Mouse (Mus musculus): ENCODE results near the gene Rpp25l. TPM values are rescaled to one million over a fixed set of nuclear protein-coding genes. Genes with fewer than 3 reads are reported as not detected.

Gene Rpp25l
- polyA plus RNA-seq, 1 experiment from 2014 or later: 71.2 TPM

DNA sequence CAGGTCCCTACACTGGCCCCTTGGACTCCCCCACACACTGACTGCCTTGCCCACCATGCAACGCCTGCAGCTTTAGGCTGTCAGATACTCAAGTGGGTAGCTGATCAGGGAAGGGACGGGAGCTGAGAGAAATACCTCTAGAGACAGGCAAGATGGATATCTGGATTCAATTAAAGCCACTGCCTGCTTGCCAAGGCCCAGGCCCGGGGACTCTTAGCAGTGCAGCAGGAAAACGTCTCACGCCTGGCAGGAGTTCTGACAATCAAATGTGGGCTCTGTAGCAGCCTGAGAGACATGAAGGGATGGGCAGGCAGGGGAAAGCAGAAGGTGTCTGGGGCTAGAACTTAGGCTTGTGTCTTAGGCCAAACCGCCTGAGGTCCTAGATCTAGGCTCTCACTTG, 3.5 kb upstream of the Rpp25l start:
- H3K4me1 ChIP-seq (replicated peaks; ENCODE audit: control insufficient read depth, insufficient read depth, low read length): peaks cover 11% of the 10 kb centered on the region
- no peaks in the 10 kb centered on the region for H3K9me3 ChIP-seq (ENCODE audit: control insufficient read depth, low read length)
- no peak overlapping the region for H3K4me3 ChIP-seq (ENCODE audit: low read depth, low read length)
- no peaks in the 10 kb centered on the region for H3K36me3 ChIP-seq (ENCODE audit: control insufficient read depth, insufficient read depth, low read length)
- no peak for ATAC-seq (replicated peaks; ENCODE audit: low FRiP score)
- DNase-seq (ENCODE audit: low spot score): no peak
- no peaks in the 10 kb centered on the region for H3K27me3 ChIP-seq (replicated peaks; ENCODE audit: control insufficient read depth, insufficient read depth, low read length)
- WGBS: 64% methylated on average over 6 of the region's 6 CpGs
- no peak overlapping the region for H3K27ac ChIP-seq (ENCODE audit: low read depth, low read length)
- no peak overlapping the region for H3K9ac ChIP-seq (ENCODE audit: low read depth, low read length)
- H3K4me2 ChIP-seq: no peak overlapping the region

DNA sequence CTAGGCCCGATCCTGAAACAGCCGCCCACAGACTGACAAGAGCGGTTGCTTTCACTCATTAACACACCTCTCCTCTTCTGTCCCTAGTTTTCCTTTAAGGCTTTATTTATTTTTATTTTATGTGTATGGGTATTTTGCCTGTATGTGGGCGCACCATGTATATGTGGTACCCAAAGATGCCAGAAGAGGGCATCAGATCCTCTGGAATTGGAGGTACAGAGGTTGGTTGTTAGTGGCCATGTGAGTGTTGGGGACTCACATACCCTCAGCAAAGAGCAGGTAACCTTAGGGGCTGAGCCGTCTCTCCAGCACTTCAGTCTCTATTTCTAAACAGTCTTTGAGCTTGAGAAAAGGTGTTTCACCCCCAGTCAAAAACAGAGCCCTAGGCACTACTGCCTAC, 2.3 kb upstream of the Rpp25l start:
- DNase-seq (ENCODE audit: low spot score): no peak
- no peaks in the 10 kb centered on the region for H3K36me3 ChIP-seq (ENCODE audit: control insufficient read depth, insufficient read depth, low read length)
- H3K4me2 ChIP-seq: no peak overlapping the region
- ATAC-seq (replicated peaks; ENCODE audit: low FRiP score): no peak
- no peak overlapping the region for H3K4me3 ChIP-seq (ENCODE audit: low read depth, low read length)
- no peak overlapping the region for H3K27ac ChIP-seq (ENCODE audit: low read depth, low read length)
- H3K4me1 ChIP-seq (replicated peaks; ENCODE audit: control insufficient read depth, insufficient read depth, low read length): peaks cover 10% of the 10 kb centered on the region
- 89% methylated on average over 5 of the region's 5 CpGs for WGBS
- H3K27me3 ChIP-seq (replicated peaks; ENCODE audit: control insufficient read depth, insufficient read depth, low read length): no peaks in the 10 kb centered on the region
- H3K9me3 ChIP-seq (ENCODE audit: control insufficient read depth, low read length): no peaks in the 10 kb centered on the region
- H3K9ac ChIP-seq (ENCODE audit: low read depth, low read length): no peak overlapping the region

DNA sequence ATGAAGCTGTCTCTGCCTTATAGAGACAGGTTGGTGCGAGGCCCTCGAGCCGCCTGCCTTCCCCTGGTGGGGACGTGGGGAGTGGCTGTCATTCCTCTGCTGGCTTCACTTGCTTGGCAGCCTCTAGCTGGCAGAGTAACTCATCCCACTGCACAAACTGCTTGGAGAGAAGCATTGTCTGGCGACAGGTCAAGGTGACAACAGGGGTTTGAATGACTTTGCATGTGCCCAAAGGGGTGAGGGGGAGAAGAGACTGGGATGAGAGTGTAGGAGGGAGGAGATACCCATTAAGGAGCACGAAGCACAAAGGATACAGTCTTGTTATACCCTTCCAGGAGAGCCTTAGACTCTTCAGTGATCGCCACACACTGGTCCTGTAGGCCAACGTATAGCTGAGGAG, 1.7 kb upstream of the Rpp25l start:
- 80% methylated on average over 8 of the region's 8 CpGs for WGBS

DNA sequence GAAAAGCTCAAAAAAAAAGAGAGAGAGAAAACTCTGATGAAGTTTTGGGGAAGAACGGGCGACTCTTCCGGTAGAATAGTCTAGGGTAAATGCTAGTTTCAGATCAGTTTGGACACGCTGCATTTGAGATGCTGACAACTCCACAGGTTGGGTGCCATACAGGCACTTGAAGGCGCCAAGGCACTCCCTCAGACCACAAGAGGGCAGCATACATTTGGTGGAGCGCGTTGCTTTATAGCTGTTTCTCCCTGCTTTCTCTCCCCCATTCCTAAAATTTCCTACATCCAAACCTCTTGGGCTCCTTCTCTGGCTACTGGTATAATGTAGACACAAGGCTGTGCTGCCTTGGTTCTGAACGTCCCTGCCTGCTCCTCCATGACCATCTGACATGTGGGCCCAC, 942 bp upstream of the Rpp25l start:
- Histone ChIP-seq H3K27me3 (replicated peaks; ENCODE audit: control insufficient read depth, insufficient read depth, low read length) (no peaks in the 10 kb centered on the region), H3K36me3 (ENCODE audit: control insufficient read depth, insufficient read depth, low read length) (no peaks in the 10 kb centered on the region), H3K27ac (ENCODE audit: low read depth, low read length) (no peak overlapping the region), H3K4me1 (replicated peaks; ENCODE audit: control insufficient read depth, insufficient read depth, low read length) (peaks cover 10% of the 10 kb centered on the region), H3K9me3 (ENCODE audit: control insufficient read depth, low read length) (no peaks in the 10 kb centered on the region), H3K4me2 (peak overlapping the region; percentile 72), H3K4me3 (ENCODE audit: low read depth, low read length) (peak overlapping the region; percentile 58; the same call in 1 of the 2 replicates), H3K9ac (ENCODE audit: low read depth, low read length) (no peak overlapping the region)
- WGBS: 14% methylated on average over 8 of the region's 8 CpGs
- no peak for DNase-seq (ENCODE audit: low spot score)
- no peak for ATAC-seq (replicated peaks; ENCODE audit: low FRiP score)

More for the DNA sequence above, 1.7 kb upstream of the Rpp25l start:
- H3K4me3 ChIP-seq (ENCODE audit: low read depth, low read length): no peak overlapping the region
- H3K9me3 ChIP-seq (ENCODE audit: control insufficient read depth, low read length): no peaks in the 10 kb centered on the region
- H3K27ac ChIP-seq (ENCODE audit: low read depth, low read length): no peak overlapping the region
- H3K4me2 ChIP-seq: no peak overlapping the region
- H3K4me1 ChIP-seq (replicated peaks; ENCODE audit: control insufficient read depth, insufficient read depth, low read length): peaks cover 10% of the 10 kb centered on the region
- no peak overlapping the region for H3K9ac ChIP-seq (ENCODE audit: low read depth, low read length)
- no peaks in the 10 kb centered on the region for H3K27me3 ChIP-seq (replicated peaks; ENCODE audit: control insufficient read depth, insufficient read depth, low read length)
- ATAC-seq (replicated peaks; ENCODE audit: low FRiP score): no peak
- no peak for DNase-seq (ENCODE audit: low spot score)
- H3K36me3 ChIP-seq (ENCODE audit: control insufficient read depth, insufficient read depth, low read length): no peaks in the 10 kb centered on the region

DNA sequence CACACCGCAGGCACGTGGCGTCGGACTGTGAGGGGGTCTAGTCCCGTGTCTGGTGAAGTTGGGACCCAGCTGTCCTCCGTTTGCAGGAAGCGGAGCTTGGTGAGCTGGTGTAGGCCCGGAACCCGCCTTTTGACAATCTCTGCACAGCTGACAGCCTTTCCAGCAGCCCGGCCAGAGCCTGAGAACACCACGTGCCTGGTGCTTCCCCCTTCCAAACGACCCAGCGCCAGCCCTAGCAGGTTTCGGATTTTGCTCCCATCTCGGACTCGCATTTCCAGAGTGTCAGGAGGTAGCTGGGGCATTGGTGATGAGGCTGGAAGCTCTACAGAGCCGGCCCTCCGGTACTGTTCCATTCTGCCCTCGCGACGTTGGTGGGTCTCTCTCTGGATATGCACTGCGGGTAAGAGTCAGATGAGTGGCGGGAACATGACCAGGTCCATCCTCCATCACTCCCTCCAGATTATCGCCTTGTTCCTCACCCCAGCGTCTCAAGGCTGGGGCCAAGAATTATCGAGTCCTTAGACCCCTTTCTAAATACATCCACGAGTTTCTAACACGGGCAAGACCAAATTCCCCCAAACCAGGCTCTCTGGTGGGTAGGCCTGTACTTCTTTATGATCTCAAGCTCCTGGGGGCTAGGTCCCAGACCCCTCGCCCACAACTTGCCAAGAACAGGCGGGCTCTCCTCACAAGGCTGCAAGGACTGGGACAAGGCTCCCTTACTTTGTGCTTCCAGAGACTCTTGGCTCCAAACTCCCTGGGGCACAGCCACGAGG, 725 bp downstream of the Rpp25l start:
- peaks cover 10% of the 10 kb centered on the region for H3K4me1 ChIP-seq (replicated peaks; ENCODE audit: control insufficient read depth, insufficient read depth, low read length)
- H3K4me2 ChIP-seq: peak overlapping the region; percentile 72
- ATAC-seq (replicated peaks; ENCODE audit: low FRiP score) (peak; percentile 11; the same call in 1 of the 2 replicates), DNase-seq (ENCODE audit: low spot score) (no peak)
- no peak overlapping the region; the same call in 1 of the 2 replicates for H3K27ac ChIP-seq (ENCODE audit: low read depth, low read length)
- peak overlapping the region; percentile 58 for H3K4me3 ChIP-seq (ENCODE audit: low read depth, low read length)
- no peaks in the 10 kb centered on the region; the same call in 1 of the 2 replicates for H3K27me3 ChIP-seq (replicated peaks; ENCODE audit: control insufficient read depth, insufficient read depth, low read length)
- H3K36me3 ChIP-seq (ENCODE audit: control insufficient read depth, insufficient read depth, low read length): no peaks in the 10 kb centered on the region
- H3K9ac ChIP-seq (ENCODE audit: low read depth, low read length): peak overlapping the region; percentile 81
- 43% methylated on average over 31 of the region's 31 CpGs for WGBS
- no peaks in the 10 kb centered on the region for H3K9me3 ChIP-seq (ENCODE audit: control insufficient read depth, low read length)

DNA sequence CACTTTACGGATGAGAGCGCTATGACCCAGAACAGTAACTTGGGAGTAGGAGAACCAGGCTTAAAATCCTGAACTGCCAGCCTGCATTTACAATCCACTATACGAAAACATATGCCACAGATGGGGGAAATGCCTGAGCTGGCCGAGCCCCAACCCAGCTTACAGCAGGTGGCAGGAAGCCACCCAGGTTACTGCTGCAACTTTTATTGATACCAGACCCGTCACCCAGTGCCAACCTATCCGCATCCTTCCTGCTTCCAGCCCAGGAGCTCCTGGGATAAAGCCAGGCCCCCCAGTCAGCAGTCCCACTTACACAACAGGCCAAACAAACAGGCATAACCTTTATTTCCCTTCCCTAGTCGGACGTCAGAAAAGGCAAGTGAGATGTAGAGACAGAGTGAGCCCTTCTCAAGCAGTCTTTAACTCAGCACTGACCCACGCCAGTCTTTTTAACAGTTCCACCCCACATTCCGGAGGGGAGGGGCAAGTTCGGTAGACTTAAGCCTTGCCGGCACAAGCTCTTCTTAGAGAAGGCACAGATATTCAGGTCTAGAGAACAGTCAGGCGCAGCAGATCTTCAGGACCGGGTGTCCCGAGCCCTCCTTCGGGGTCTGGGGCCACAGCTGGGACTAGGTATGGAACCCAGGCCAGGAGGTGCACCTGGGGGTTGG, 1.5 kb downstream of the Rpp25l start:
- DNase-seq (ENCODE audit: low spot score) (no peak), ATAC-seq (replicated peaks; ENCODE audit: low FRiP score) (no peak)
- Histone ChIP-seq H3K27me3 (replicated peaks; ENCODE audit: control insufficient read depth, insufficient read depth, low read length) (no peaks in the 10 kb centered on the region; the same call in 1 of the 2 replicates), H3K4me3 (ENCODE audit: low read depth, low read length) (peak overlapping the region; percentile 58), H3K9ac (ENCODE audit: low read depth, low read length) (peak overlapping the region; percentile 81), H3K4me1 (replicated peaks; ENCODE audit: control insufficient read depth, insufficient read depth, low read length) (peaks cover 10% of the 10 kb centered on the region), H3K27ac (ENCODE audit: low read depth, low read length) (no peak overlapping the region), H3K36me3 (ENCODE audit: control insufficient read depth, insufficient read depth, low read length) (no peaks in the 10 kb centered on the region), H3K4me2 (peak overlapping the region; percentile 72), H3K9me3 (ENCODE audit: control insufficient read depth, low read length) (no peaks in the 10 kb centered on the region)
- 84% methylated on average over 16 of the region's 16 CpGs for WGBS

DNA sequence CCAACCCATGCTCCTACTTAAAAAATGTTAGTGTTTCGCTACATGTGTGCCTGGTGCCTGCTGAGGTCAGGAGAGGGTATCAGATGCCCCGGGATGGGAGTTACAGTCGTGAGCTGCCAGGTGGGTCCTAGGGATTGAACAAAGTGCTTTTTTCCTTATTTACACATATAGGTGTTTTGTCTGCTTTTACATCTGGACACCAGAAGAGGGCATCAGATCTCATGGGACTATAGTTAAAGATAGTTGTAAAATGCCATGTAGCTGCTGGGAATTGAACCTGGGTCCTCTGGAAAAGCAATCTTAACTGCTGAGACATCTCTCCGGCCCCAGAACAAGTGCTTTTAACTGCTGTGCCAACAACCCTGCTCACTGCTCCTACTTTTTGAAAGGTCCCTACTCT, 3.1 kb downstream of the Rpp25l start:
- Histone ChIP-seq H3K9me3 (ENCODE audit: control insufficient read depth, low read length) (no peaks in the 10 kb centered on the region), H3K4me3 (ENCODE audit: low read depth, low read length) (no peak overlapping the region), H3K27me3 (replicated peaks; ENCODE audit: control insufficient read depth, insufficient read depth, low read length) (peaks cover 15% of the 10 kb centered on the region), H3K27ac (ENCODE audit: low read depth, low read length) (no peak overlapping the region), H3K4me2 (no peak overlapping the region), H3K4me1 (replicated peaks; ENCODE audit: control insufficient read depth, insufficient read depth, low read length) (peaks cover 10% of the 10 kb centered on the region), H3K36me3 (ENCODE audit: control insufficient read depth, insufficient read depth, low read length) (no peaks in the 10 kb centered on the region), H3K9ac (ENCODE audit: low read depth, low read length) (no peak overlapping the region)
- DNase-seq (ENCODE audit: low spot score): no peak
- ATAC-seq (replicated peaks; ENCODE audit: low FRiP score): no peak
- WGBS: 69% methylated on average over 4 of the region's 4 CpGs

DNA sequence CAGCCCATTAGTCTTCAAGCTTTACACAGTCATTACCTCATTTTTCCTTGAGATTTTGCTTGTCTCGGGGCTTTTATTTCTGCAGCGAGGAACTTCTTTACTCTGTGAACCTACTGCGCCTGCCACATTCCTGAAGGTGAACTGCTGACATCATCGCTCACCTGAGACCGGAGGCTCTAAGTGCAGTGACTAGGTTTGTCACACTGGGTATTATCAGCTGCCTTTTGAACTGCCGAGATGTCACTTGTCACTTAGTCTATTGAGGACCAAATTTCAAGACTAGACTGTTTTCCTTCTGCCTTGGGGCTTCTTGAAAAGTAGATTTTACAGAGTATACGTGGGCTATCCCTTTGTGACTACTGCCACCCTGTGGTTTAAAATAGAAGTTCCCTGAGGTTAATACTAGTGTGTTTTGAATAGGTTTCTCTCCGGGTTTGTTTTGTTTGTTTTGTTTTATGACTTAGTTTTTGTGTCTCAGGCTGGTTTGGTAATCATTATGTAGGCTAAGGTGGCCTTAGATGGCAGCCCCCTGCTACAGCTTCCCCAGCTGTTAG, 5.1 kb downstream of the Rpp25l start:
- Histone ChIP-seq H3K4me3 (ENCODE audit: low read depth, low read length) (no peak overlapping the region), H3K27me3 (replicated peaks; ENCODE audit: control insufficient read depth, insufficient read depth, low read length) (peaks cover 18% of the 10 kb centered on the region), H3K27ac (ENCODE audit: low read depth, low read length) (no peak overlapping the region), H3K36me3 (ENCODE audit: control insufficient read depth, insufficient read depth, low read length) (no peaks in the 10 kb centered on the region), H3K4me1 (replicated peaks; ENCODE audit: control insufficient read depth, insufficient read depth, low read length) (peaks cover 10% of the 10 kb centered on the region), H3K4me2 (no peak overlapping the region), H3K9ac (ENCODE audit: low read depth, low read length) (no peak overlapping the region), H3K9me3 (ENCODE audit: control insufficient read depth, low read length) (no peaks in the 10 kb centered on the region)
- ATAC-seq (replicated peaks; ENCODE audit: low FRiP score): no peak
- no peak for DNase-seq (ENCODE audit: low spot score)
- 40% methylated on average over 8 of the region's 8 CpGs for WGBS

Measured in liver, embryonic 11.5 days (tissue).